Mouse (Mus musculus): ENCODE data around the gene Defb6. TPM values are rescaled to one million over a fixed set of nuclear protein-coding genes. Genes with fewer than 3 reads are reported as not detected.

Gene Defb6
- total RNA-seq (2021): not detected
- long read RNA-seq, experiment 1: 0 reads
- long read RNA-seq, experiment 2: 0 reads

- H3K27ac ChIP-seq: no peak within 1 kb of the TSS
- no peak for TF ChIP-seq CTCF (IDR thresholded peaks at IDR 0.05)
- intact Hi-C loops (cut with DNase I): no loop called here
- DNase-seq: no peak
- no peak within 1 kb of the TSS for H3K4me3 ChIP-seq
Measured at GRCm38 (mm10) chr8:19225161-19225560, at the start of gene Defb6. Gene Defb6 (plus strand): TSS chr8:19225478.

- TF ChIP-seq CTCF (IDR thresholded peaks at IDR 0.05): no peak
- Histone ChIP-seq H3K4me3 (no peak overlapping the region), H3K27ac (no peak overlapping the region)
- intact Hi-C loops (cut with DNase I): no loop called here
- no peak for DNase-seq
Measured at GRCm38 (mm10) chr8:19238101-19238500, 12.8 kb downstream of the Defb6 start.

GRCm38 (mm10) chr8:19239616-19240015 lies 14.3 kb downstream of the Defb6 start, which contains the start of gene Defb46:
Gene Defb46 (plus strand): TSS chr8:19239916.
- no peak within 1 kb of the TSS for H3K4me3 ChIP-seq
- intact Hi-C loops (cut with DNase I): no loop called here
- no peak for DNase-seq
- H3K27ac ChIP-seq: no peak within 1 kb of the TSS
- TF ChIP-seq CTCF (IDR thresholded peaks at IDR 0.05): no peak

GRCm38 (mm10) chr8:19247280-19247679 lies 22.0 kb downstream of the Defb6 start, which contains the start of gene Defb5:
Gene Defb5 (plus strand): TSS chr8:19247580.
- intact Hi-C loops (cut with DNase I): no loop called here
- no peak for DNase-seq
- Histone ChIP-seq H3K4me3 (no peak within 1 kb of the TSS), H3K27ac (no peak within 1 kb of the TSS)
- TF ChIP-seq CTCF (IDR thresholded peaks at IDR 0.05): no peak

GRCm38 (mm10) chr8:19258136-19258535 lies 32.9 kb downstream of the Defb6 start:
- no peak for TF ChIP-seq CTCF (IDR thresholded peaks at IDR 0.05)
- intact Hi-C loops (cut with DNase I): no loop called here
- H3K27ac ChIP-seq: no peak overlapping the region
- no peak for DNase-seq
- no peak overlapping the region for H3K4me3 ChIP-seq

- TF ChIP-seq CTCF (IDR thresholded peaks at IDR 0.05): no peak
- DNase-seq: no peak
- Histone ChIP-seq H3K4me3 (no peak overlapping the region), H3K27ac (no peak overlapping the region)
- intact Hi-C loops (cut with DNase I): no loop called here
Measured at GRCm38 (mm10) chr8:19259667-19260066, 34.4 kb downstream of the Defb6 start.

Other genes starting within 250 kb of the Defb6 start
- not detected for gene Defb40, start 247.2 kb upstream of the Defb6 start, total RNA-seq (2021)
- not detected for gene Defb37, start 234.4 kb upstream of the Defb6 start, total RNA-seq (2021)
- not detected for gene Defb38, start 198.9 kb upstream of the Defb6 start, total RNA-seq (2021)
- not detected for gene Defb39, start 160.7 kb upstream of the Defb6 start, total RNA-seq (2021)
- gene Defb12, start 110.6 kb upstream of the Defb6 start, total RNA-seq (2021): not detected
- gene Defb34, start 101.7 kb upstream of the Defb6 start, total RNA-seq (2021): not detected
- gene Gm45826, start 84.7 kb upstream of the Defb6 start, total RNA-seq (2021): not detected
- not detected for gene Defb14, start 31.1 kb upstream of the Defb6 start, total RNA-seq (2021)
- not detected for gene Defb4, start 26.8 kb upstream of the Defb6 start, total RNA-seq (2021)
- gene Defb46, start 14.4 kb downstream of the Defb6 start, total RNA-seq (2021): not detected
- not detected for gene Defb5, start 22.1 kb downstream of the Defb6 start, total RNA-seq (2021)
- gene Defb3, start 67.9 kb downstream of the Defb6 start, total RNA-seq (2021): not detected
- not detected for gene Defb8, start 222.1 kb downstream of the Defb6 start, total RNA-seq (2021)